Mouse (Mus musculus) neural tube, embryonic 13.5 days (tissue): ENCODE results near the gene C2. TPM values are rescaled to one million over a fixed set of nuclear protein-coding genes. Genes with fewer than 3 reads are reported as not detected.
"Not testable (repeated sequence)": the region's sequence is repeated elsewhere in the genome, so short reads cannot be mapped to it uniquely, and the experiment has no call there.

Experiments
- ATAC-seq: fragments of 200-750 bp; cut with Nextera tagmentation; 2 replicates; pipeline ENCODE4 v1.8.0; 2017; ENCODE audit warnings: low read depth, mild to moderate bottlenecking, moderate TSS enrichment, moderate library complexity
- H3K27ac ChIP-seq: fragments of 300-500 bp; sonication (generic); replicated peaks from 2 replicates; pipeline ENCODE4 v1.5.1; 2015; ENCODE audit warnings: moderate library complexity, mild to moderate bottlenecking, inconsistent platforms
- H3K27me3 ChIP-seq: fragments of 300-500 bp; sonication (generic); 2 replicates; pipeline ENCODE4 v1.6.1; 2015; ENCODE audit warnings: mild to moderate bottlenecking, inconsistent platforms
- H3K36me3 ChIP-seq: fragments of 300-500 bp; sonication (generic); 2 replicates; pipeline ENCODE4 v1.6.1; 2015; ENCODE audit warnings: mild to moderate bottlenecking, inconsistent platforms
- H3K4me1 ChIP-seq: fragments of 300-500 bp; sonication (generic); replicated peaks from 2 replicates; pipeline ENCODE4 v1.6.1; 2015; ENCODE audit warnings: inconsistent platforms
- H3K4me2 ChIP-seq: fragments of 300-500 bp; sonication (generic); 2 replicates; pipeline ENCODE4 v1.6.1; 2015; ENCODE audit warnings: inconsistent platforms, mild to moderate bottlenecking, moderate library complexity
- H3K4me3 ChIP-seq: fragments of 300-500 bp; sonication (generic); 2 replicates; pipeline ENCODE4 v1.5.1; 2015; ENCODE audit warnings: mild to moderate bottlenecking, inconsistent platforms
- H3K9ac ChIP-seq: fragments of 300-500 bp; sonication (generic); 2 replicates; pipeline ENCODE4 v1.6.1; 2015; ENCODE audit warnings: moderate library complexity, mild to moderate bottlenecking, inconsistent platforms
- H3K9me3 ChIP-seq: fragments of 300-500 bp; sonication (generic); 2 replicates; pipeline ENCODE4 v1.6.1; 2016; ENCODE audit warnings: inconsistent platforms
- WGBS: fragments of 180-500 bp; shearing (Covaris S2); methylation state at CpG from one replicate; pipeline ENCODE4 v1.1.7; 2015; 5-methylcytosine and 5-hydroxymethylcytosine counted together
- microRNA-seq: library from miRNA; unstranded; fragments of <30 nt; microRNA quantifications from one replicate; pipeline ENCODE4, GENCODE M21; 2016
- polyA plus RNA-seq: library from polyadenylated mRNA; unstranded; fragments of >200 nt; fragmentation: Nextera tagmentation; extraction: Ambion mirVana; gene quantifications from 2 replicates; pipeline ENCODE4 v1.2.1, GENCODE M21; 2015

Gene C2
- polyA plus RNA-seq, 1 experiment from 2014 or later: 0.99 TPM

GRCm38 (mm10) chr17:34838785-34839184, 59.3 kb downstream of the C2 start:
- H3K4me2 ChIP-seq: no peak overlapping the region
- no peak overlapping the region for H3K9ac ChIP-seq
- no peaks in the 10 kb centered on the region for H3K9me3 ChIP-seq
- no peak overlapping the region; the same call in 1 of the 2 replicates for H3K4me3 ChIP-seq
- 91% methylated on average over 7 of the region's 7 CpGs for WGBS
- H3K36me3 ChIP-seq: peaks cover 67% of the 10 kb centered on the region
- H3K27me3 ChIP-seq: no peaks in the 10 kb centered on the region
- no peak for ATAC-seq
- no peak overlapping the region for H3K27ac ChIP-seq
- peaks cover 30% of the 10 kb centered on the region for H3K4me1 ChIP-seq

- H3K27ac ChIP-seq: peak overlapping the region; percentile 82
- no peaks in the 10 kb centered on the region for H3K9me3 ChIP-seq
- no peaks in the 10 kb centered on the region for H3K27me3 ChIP-seq
- ATAC-seq: peak; percentile 6; the same call in 1 of the 2 replicates
- peak overlapping the region; percentile 84 for H3K4me3 ChIP-seq
- 34% methylated on average over 42 of the region's 43 CpGs for WGBS
- H3K9ac ChIP-seq: peak overlapping the region; percentile 77
- peaks cover 30% of the 10 kb centered on the region for H3K4me1 ChIP-seq
- H3K36me3 ChIP-seq: peaks cover 67% of the 10 kb centered on the region
- peak overlapping the region; percentile 100 for H3K4me2 ChIP-seq
These were observed 60.4 kb downstream of the C2 start for GRCm38 (mm10) chr17:34837464-34838324.

- under 1% methylated on average over 40 of the region's 40 CpGs for WGBS
- H3K9me3 ChIP-seq: no peaks in the 10 kb centered on the region
- H3K4me1 ChIP-seq: peaks cover 30% of the 10 kb centered on the region
- H3K27ac ChIP-seq: peak within 1 kb of the TSS; percentile 82
- peak within 1 kb of the TSS; percentile 77 for H3K9ac ChIP-seq
- H3K4me2 ChIP-seq: peak within 1 kb of the TSS; percentile 100
- ATAC-seq: peak; percentile 95
- H3K36me3 ChIP-seq: peaks cover 67% of the 10 kb centered on the region
- H3K4me3 ChIP-seq: peak within 1 kb of the TSS; percentile 84
- no peaks in the 10 kb centered on the region for H3K27me3 ChIP-seq
These were observed 61.2 kb downstream of the C2 start, which contains the start of the genes Stk19 and Dxo for GRCm38 (mm10) chr17:34836856-34837221. Stk19 (minus strand) TSS chr17:34836945. Dxo (plus strand) TSS chr17:34837019.

- no peaks in the 10 kb centered on the region for H3K9me3 ChIP-seq
These were observed 61.8 kb downstream of the C2 start for GRCm38 (mm10) chr17:34836155-34836855.

GRCm38 (mm10) chr17:34830776-34831175, 67.3 kb downstream of the C2 start:
- not testable (repeated sequence) for H3K27me3 ChIP-seq, ATAC-seq, H3K4me1 ChIP-seq, H3K27ac ChIP-seq, H3K4me3 ChIP-seq, H3K4me2 ChIP-seq, H3K9me3 ChIP-seq, H3K9ac ChIP-seq
- peaks cover 83% of the 10 kb centered on the region for H3K36me3 ChIP-seq
- 94% methylated on average over 1 of the region's 1 CpGs for WGBS

More at GRCm38 (mm10) chr17:34836155-34836855, 61.8 kb downstream of the C2 start:
- H3K4me2 ChIP-seq: peak overlapping the region; percentile 100
- H3K4me1 ChIP-seq: peaks cover 30% of the 10 kb centered on the region
- 4% methylated on average over 48 of the region's 48 CpGs for WGBS
- H3K4me3 ChIP-seq: peak overlapping the region; percentile 84
- H3K27me3 ChIP-seq: no peaks in the 10 kb centered on the region
- H3K27ac ChIP-seq: peak overlapping the region; percentile 82
- ATAC-seq: peak; percentile 81
- H3K36me3 ChIP-seq: peaks cover 64% of the 10 kb centered on the region
- H3K9ac ChIP-seq: peak overlapping the region; percentile 77

GRCm38 (mm10) chr17:34814818-34815370, 83.2 kb downstream of the C2 start:
- Histone ChIP-seq H3K4me1 (no peaks in the 10 kb centered on the region), H3K27me3 (no peaks in the 10 kb centered on the region), H3K9ac (no peak overlapping the region), H3K36me3 (no peaks in the 10 kb centered on the region), H3K9me3 (no peaks in the 10 kb centered on the region), H3K4me3 (no peak overlapping the region), H3K4me2 (no peak overlapping the region), H3K27ac (no peak overlapping the region)
- WGBS: 86% methylated on average over 7 of the region's 7 CpGs
- no peak for ATAC-seq

GRCm38 (mm10) chr17:34813747-34814146, 84.3 kb downstream of the C2 start:
- H3K36me3 ChIP-seq, H3K27ac ChIP-seq, H3K4me2 ChIP-seq, H3K4me3 ChIP-seq, H3K9ac ChIP-seq, H3K27me3 ChIP-seq, H3K4me1 ChIP-seq, ATAC-seq, H3K9me3 ChIP-seq: not testable (repeated sequence)
- 62% methylated on average over 12 of the region's 12 CpGs for WGBS

Small RNAs within 50 kb of the gene (microRNA-seq; reads per million reads assigned to microRNA genes)
- gene Mir6970: 0.89 reads per million
- gene Mir6971: 1.3 reads per million
- gene Mir6972: not detected

Other genes with a start within 250 kb of the C2 start
- 0.11 and 0.14 TPM in 2 replicates for gene Tnxb, start 227.7 kb downstream of the C2 start, polyA plus RNA-seq
- not detected in 2 replicates for gene C4b, start 154.4 kb downstream of the C2 start, polyA plus RNA-seq
- gene Cyp21a1, start 93.7 kb downstream of the C2 start, polyA plus RNA-seq: not detected in 2 replicates
- gene Stk19, start 61.3 kb downstream of the C2 start, polyA plus RNA-seq: 31.6 and 34.2 TPM in 2 replicates
- 63.0 and 63.2 TPM in 2 replicates for gene Dxo, start 61.2 kb downstream of the C2 start, polyA plus RNA-seq
- gene Skiv2l, start 48.1 kb downstream of the C2 start, polyA plus RNA-seq: 49.7 and 57.1 TPM in 2 replicates
- gene Nelfe, start 47.9 kb downstream of the C2 start, polyA plus RNA-seq: 81.6 and 90.5 TPM in 2 replicates
- 1.8 and 2.9 TPM in 2 replicates for gene Cfb, start 35.7 kb downstream of the C2 start, polyA plus RNA-seq
- 9.5 and 10.4 TPM in 2 replicates for gene Zbtb12, start 18.8 kb downstream of the C2 start, polyA plus RNA-seq
- gene Gm20547, start 16.2 kb downstream of the C2 start, polyA plus RNA-seq: not detected in 2 replicates
- 86.8 and 88.7 TPM in 2 replicates for gene Ehmt2, start 204 bp upstream of the C2 start, polyA plus RNA-seq
- gene Slc44a4, start 16.2 kb upstream of the C2 start, polyA plus RNA-seq: not detected in 2 replicates
- 30.2 and 30.6 TPM in 2 replicates for gene Neu1, start 33.0 kb upstream of the C2 start, polyA plus RNA-seq
- 0.38 and 0.47 TPM in 2 replicates for gene Hspa1b, start 61.0 kb upstream of the C2 start, polyA plus RNA-seq
- not detected in 2 replicates for gene Gm20481, start 71.6 kb upstream of the C2 start, polyA plus RNA-seq
- gene Hspa1a, start 73.9 kb upstream of the C2 start, polyA plus RNA-seq: 6.0 and 6.3 TPM in 2 replicates
- gene Hspa1l, start 74.4 kb upstream of the C2 start, polyA plus RNA-seq: 1.5 and 2.2 TPM in 2 replicates
- gene Lsm2, start 83.6 kb upstream of the C2 start, polyA plus RNA-seq: 99.4 and 99.8 TPM in 2 replicates
- 57.9 and 58.2 TPM in 2 replicates for gene Vars, start 102.7 kb upstream of the C2 start, polyA plus RNA-seq
- gene Vwa7, start 118.3 kb upstream of the C2 start, polyA plus RNA-seq: 0.17 and 0.18 TPM in 2 replicates
- gene Sapcd1, start 129.8 kb upstream of the C2 start, polyA plus RNA-seq: 2.5 and 2.6 TPM in 2 replicates
- gene Msh5, start 148.5 kb upstream of the C2 start, polyA plus RNA-seq: 2.8 and 3.1 TPM in 2 replicates
- 132 and 145 TPM in 2 replicates for gene Clic1, start 151.7 kb upstream of the C2 start, polyA plus RNA-seq
- gene Ddah2, start 160.8 kb upstream of the C2 start, polyA plus RNA-seq: 417 and 431 TPM in 2 replicates
- 0.54 TPM in 1 of 2 replicates, not detected in the other for gene Ly6g6c, start 167.1 kb upstream of the C2 start, polyA plus RNA-seq
- 0.28 and 0.38 TPM in 2 replicates for gene Mpig6b, start 167.9 kb upstream of the C2 start, polyA plus RNA-seq
- gene Ly6g6e, start 178.6 kb upstream of the C2 start, polyA plus RNA-seq: 0.46 and 0.55 TPM in 2 replicates
- 0.95 and 1.8 TPM in 2 replicates for gene Ly6g6d, start 179.8 kb upstream of the C2 start, polyA plus RNA-seq
- gene Ly6g6f, start 187.3 kb upstream of the C2 start, polyA plus RNA-seq: 0.44 and 0.68 TPM in 2 replicates
- gene Abhd16a, start 191.0 kb upstream of the C2 start, polyA plus RNA-seq: 98.2 and 104 TPM in 2 replicates
- gene Ly6g5c, start 210.0 kb upstream of the C2 start, polyA plus RNA-seq: not detected in 2 replicates
- gene Ly6g5b, start 217.2 kb upstream of the C2 start, polyA plus RNA-seq: 1.4 and 1.7 TPM in 2 replicates
- 20.9 and 25.5 TPM in 2 replicates for gene Gpank1, start 223.2 kb upstream of the C2 start, polyA plus RNA-seq
- gene Csnk2b, start 223.8 kb upstream of the C2 start, polyA plus RNA-seq: 333 and 339 TPM in 2 replicates
- 8.9 and 10.6 TPM in 2 replicates for gene D17H6S53E, start 228.1 kb upstream of the C2 start, polyA plus RNA-seq
- 0.61 and 0.77 TPM in 2 replicates for gene Apom, start 233.8 kb upstream of the C2 start, polyA plus RNA-seq
- 67.1 and 75.0 TPM in 2 replicates for gene Bag6, start 236.9 kb upstream of the C2 start, polyA plus RNA-seq